Mouse (Mus musculus) kidney, embryonic 16.5 days (tissue): ENCODE results near the gene Itpr2. TPM values are rescaled to one million over a fixed set of nuclear protein-coding genes. Genes with fewer than 3 reads are reported as not detected.

ENCODE experiments used
- ATAC-seq: fragments of 200-750 bp; cut with Nextera tagmentation; 2 replicates; pipeline ENCODE4 v1.8.0; 2017; ENCODE audit warnings: moderate TSS enrichment; ENCODE audit not compliant: low FRiP score, low TSS enrichment
- H3K27ac ChIP-seq: fragments of 300-500 bp; sonication (generic); 2 replicates; pipeline ENCODE4 v1.5.1; 2014; ENCODE audit warnings: low read length
- H3K27me3 ChIP-seq: fragments of 300-500 bp; sonication (generic); 2 replicates; pipeline ENCODE4 v1.6.1; 2014; ENCODE audit warnings: low read length, control low read depth, mixed read lengths; ENCODE audit not compliant: insufficient read depth
- H3K36me3 ChIP-seq: fragments of 300-500 bp; sonication (generic); 2 replicates; pipeline ENCODE4 v1.6.1; 2014; ENCODE audit warnings: low read length, control low read depth, mixed read lengths; ENCODE audit not compliant: insufficient read depth
- H3K4me1 ChIP-seq: fragments of 300-500 bp; sonication (generic); 2 replicates; pipeline ENCODE4 v1.6.1; 2014; ENCODE audit warnings: low read length, control low read depth, mixed read lengths; ENCODE audit not compliant: insufficient read depth
- H3K4me2 ChIP-seq: fragments of 300-500 bp; sonication (generic); replicated peaks from 2 replicates; pipeline ENCODE4 v1.6.1; 2014; ENCODE audit warnings: low read depth, low read length
- H3K4me3 ChIP-seq: fragments of 300-500 bp; sonication (generic); 2 replicates; pipeline ENCODE4 v1.5.1; 2014; ENCODE audit warnings: mild to moderate bottlenecking, low read length
- H3K9ac ChIP-seq: fragments of 300-500 bp; sonication (generic); replicated peaks from 2 replicates; pipeline ENCODE4 v1.6.1; 2014; ENCODE audit warnings: low read length
- H3K9me3 ChIP-seq: fragments of 300-500 bp; sonication (generic); 2 replicates; pipeline ENCODE4 v1.6.1; 2016; ENCODE audit warnings: low read length, control low read depth
- WGBS: fragments of 180-500 bp; shearing (Covaris S2); extraction: QIAGEN DNeasy Blood & Tissue Kit; methylation state at CpG from one replicate; pipeline ENCODE4 v1.1.7; 2014; 5-methylcytosine and 5-hydroxymethylcytosine counted together
- polyA plus RNA-seq: library from polyadenylated mRNA; unstranded; fragments of >200 nt; fragmentation: Nextera tagmentation; extraction: Ambion mirVana; gene quantifications from 2 replicates; pipeline ENCODE4 v1.2.1, GENCODE M21; 2015

The Itpr2 gene
- polyA plus RNA-seq, 1 experiment from 2014 or later: 14.0 TPM

DNA sequence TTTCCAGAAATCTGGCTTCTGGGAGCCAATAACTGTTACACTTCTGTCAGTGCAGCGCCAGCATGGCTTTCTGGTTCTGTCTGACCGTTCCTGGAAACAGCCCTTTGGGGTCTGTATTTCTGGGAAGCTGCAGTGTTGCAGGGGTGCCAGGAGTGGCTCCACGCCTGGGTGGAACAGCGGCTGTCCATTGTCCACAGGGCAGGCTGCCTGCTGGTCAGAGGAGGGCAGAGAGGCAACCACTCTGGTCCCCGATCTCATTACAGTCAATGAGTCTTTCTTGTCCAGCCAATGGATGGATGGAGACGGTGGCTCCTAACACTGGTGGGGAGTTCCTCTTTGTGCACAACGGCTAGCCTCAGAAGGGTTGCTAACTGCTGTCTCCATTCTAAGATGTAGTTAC, 150.2 kb downstream of the Itpr2 start:
- H3K27me3 ChIP-seq: no peaks in the 10 kb centered on the region
- H3K36me3 ChIP-seq: 0 out of 2 replicates have a peak, but pooled peaks cover 3% of the 10 kb centered on the region
- ATAC-seq: no peak
- 78% methylated on average over 7 of the region's 7 CpGs for WGBS
- H3K9me3 ChIP-seq: no peaks in the 10 kb centered on the region
- no peak overlapping the region for H3K27ac ChIP-seq
- no peak overlapping the region for H3K4me2 ChIP-seq
- H3K9ac ChIP-seq: no peak overlapping the region
- no peaks in the 10 kb centered on the region for H3K4me1 ChIP-seq
- no peak overlapping the region for H3K4me3 ChIP-seq

- Histone ChIP-seq H3K4me1 (no peaks in the 10 kb centered on the region; the same call in 1 of the 2 replicates), H3K4me2 (no peak overlapping the region), H3K9ac (no peak overlapping the region), H3K36me3 (0 out of 2 replicates have a peak, but pooled peaks cover 3% of the 10 kb centered on the region), H3K9me3 (no peaks in the 10 kb centered on the region), H3K27ac (no peak overlapping the region), H3K4me3 (no peak overlapping the region), H3K27me3 (no peaks in the 10 kb centered on the region)
- ATAC-seq: no peak
- 63% methylated on average over 4 of the region's 4 CpGs for WGBS
Measured at GRCm38 (mm10) chr6:146347568-146347967, 154.5 kb downstream of the Itpr2 start.

- 88% methylated on average over 8 of the region's 8 CpGs for WGBS
- no peak overlapping the region for H3K27ac ChIP-seq
Measured at GRCm38 (mm10) chr6:146346545-146347195, 155.4 kb downstream of the Itpr2 start.

DNA sequence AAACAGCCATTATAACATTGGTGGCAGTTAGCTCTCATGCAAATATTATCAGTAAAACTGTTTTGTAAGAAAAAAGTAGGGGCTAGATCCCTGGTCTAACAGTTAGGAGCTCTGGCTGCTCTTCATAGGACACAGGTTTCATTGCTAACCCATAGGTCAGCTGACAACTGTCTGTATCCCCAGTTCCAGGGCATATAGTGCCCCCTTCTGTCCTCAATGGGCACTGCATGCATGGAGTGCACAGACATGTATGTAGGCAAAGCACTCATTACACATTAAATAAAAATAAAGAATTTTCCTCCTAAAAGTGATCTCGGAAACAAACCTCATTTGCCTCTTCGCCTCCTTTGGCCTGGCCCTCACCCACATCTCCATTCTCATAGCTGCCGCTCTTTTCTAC, 157.3 kb downstream of the Itpr2 start:
- Histone ChIP-seq H3K27ac (no peak overlapping the region), H3K36me3 (0 out of 2 replicates have a peak, but pooled peaks cover 3% of the 10 kb centered on the region), H3K4me2 (no peak overlapping the region), H3K27me3 (no peaks in the 10 kb centered on the region), H3K9me3 (no peaks in the 10 kb centered on the region), H3K9ac (no peak overlapping the region), H3K4me3 (no peak overlapping the region), H3K4me1 (no peaks in the 10 kb centered on the region; the same call in 1 of the 2 replicates)
- WGBS: 94% methylated on average over 3 of the region's 3 CpGs
- no peak for ATAC-seq

More at GRCm38 (mm10) chr6:146346545-146347195, 155.4 kb downstream of the Itpr2 start:
- Histone ChIP-seq H3K9ac (no peak overlapping the region), H3K36me3 (0 out of 2 replicates have a peak, but pooled peaks cover 3% of the 10 kb centered on the region), H3K27me3 (no peaks in the 10 kb centered on the region), H3K9me3 (no peaks in the 10 kb centered on the region), H3K4me2 (no peak overlapping the region), H3K4me3 (no peak overlapping the region), H3K4me1 (no peaks in the 10 kb centered on the region; the same call in 1 of the 2 replicates)
- ATAC-seq: no peak

- Histone ChIP-seq H3K9me3 (no peaks in the 10 kb centered on the region), H3K9ac (no peak overlapping the region), H3K4me3 (no peak overlapping the region), H3K36me3 (no peaks in the 10 kb centered on the region), H3K27ac (no peak overlapping the region), H3K27me3 (no peaks in the 10 kb centered on the region), H3K4me2 (no peak overlapping the region), H3K4me1 (no peaks in the 10 kb centered on the region; the same call in 1 of the 2 replicates)
- WGBS: 56% methylated on average over 10 of the region's 10 CpGs
- ATAC-seq: no peak
Measured at GRCm38 (mm10) chr6:146343671-146344384, 158.2 kb downstream of the Itpr2 start.

DNA sequence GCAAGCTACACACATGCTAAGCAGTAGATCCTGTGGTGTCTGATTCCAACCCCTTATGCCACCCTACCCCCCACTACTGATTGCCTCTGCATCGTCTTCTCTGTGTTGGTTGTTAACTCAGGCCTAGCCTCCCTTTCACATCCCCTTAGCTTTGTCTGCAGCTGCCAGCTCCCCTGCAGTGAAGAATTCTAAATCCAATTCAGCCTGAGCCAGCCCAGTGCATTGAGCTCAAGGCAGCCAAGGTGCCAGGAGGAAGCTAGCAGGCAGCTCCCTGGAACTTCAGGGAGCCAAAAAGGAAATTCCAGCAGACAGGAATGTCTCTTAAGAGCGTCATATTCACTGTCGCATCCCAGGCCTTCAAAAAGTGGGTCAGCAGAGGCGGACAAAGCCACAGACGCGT, 159.0 kb downstream of the Itpr2 start:
- 33% methylated on average over 6 of the region's 6 CpGs for WGBS
- Histone ChIP-seq H3K27ac (no peak overlapping the region), H3K4me1 (no peaks in the 10 kb centered on the region; the same call in 1 of the 2 replicates), H3K27me3 (no peaks in the 10 kb centered on the region), H3K9me3 (no peaks in the 10 kb centered on the region), H3K36me3 (no peaks in the 10 kb centered on the region), H3K9ac (no peak overlapping the region), H3K4me3 (no peak overlapping the region), H3K4me2 (no peak overlapping the region)
- ATAC-seq: no peak

- no peak for ATAC-seq
- Histone ChIP-seq H3K27me3 (no peaks in the 10 kb centered on the region), H3K4me1 (no peaks in the 10 kb centered on the region; the same call in 1 of the 2 replicates), H3K9ac (no peak overlapping the region), H3K4me3 (no peak overlapping the region), H3K4me2 (no peak overlapping the region), H3K9me3 (no peaks in the 10 kb centered on the region), H3K27ac (no peak overlapping the region), H3K36me3 (no peaks in the 10 kb centered on the region)
- 76% methylated on average over 3 of the region's 3 CpGs for WGBS
Measured at GRCm38 (mm10) chr6:146341934-146342333, 160.1 kb downstream of the Itpr2 start.

DNA sequence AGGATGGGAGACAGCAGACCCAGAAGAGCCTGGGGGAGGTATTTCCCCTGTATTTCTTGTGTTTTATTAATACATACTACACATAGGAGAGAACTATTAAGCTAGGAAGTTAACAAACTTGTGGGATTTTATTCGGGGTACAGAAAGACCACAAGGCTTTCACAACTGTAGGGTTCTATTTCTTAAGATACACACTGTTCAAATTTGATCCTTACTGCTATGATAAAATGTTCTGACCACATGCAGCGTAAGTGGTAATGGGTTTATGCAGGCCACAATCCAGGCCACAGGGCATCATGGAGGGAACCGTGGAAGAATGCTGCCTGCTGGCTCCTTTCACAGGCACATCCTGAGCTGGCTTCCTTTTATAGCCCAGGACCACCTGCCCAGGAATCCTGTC, 160.6 kb downstream of the Itpr2 start:
- Histone ChIP-seq H3K9ac (no peak overlapping the region), H3K4me2 (no peak overlapping the region), H3K4me1 (no peaks in the 10 kb centered on the region; the same call in 1 of the 2 replicates), H3K36me3 (no peaks in the 10 kb centered on the region), H3K9me3 (no peaks in the 10 kb centered on the region), H3K27me3 (no peaks in the 10 kb centered on the region), H3K27ac (no peak overlapping the region), H3K4me3 (no peak overlapping the region)
- ATAC-seq: no peak
- 88% methylated on average over 3 of the region's 3 CpGs for WGBS

DNA sequence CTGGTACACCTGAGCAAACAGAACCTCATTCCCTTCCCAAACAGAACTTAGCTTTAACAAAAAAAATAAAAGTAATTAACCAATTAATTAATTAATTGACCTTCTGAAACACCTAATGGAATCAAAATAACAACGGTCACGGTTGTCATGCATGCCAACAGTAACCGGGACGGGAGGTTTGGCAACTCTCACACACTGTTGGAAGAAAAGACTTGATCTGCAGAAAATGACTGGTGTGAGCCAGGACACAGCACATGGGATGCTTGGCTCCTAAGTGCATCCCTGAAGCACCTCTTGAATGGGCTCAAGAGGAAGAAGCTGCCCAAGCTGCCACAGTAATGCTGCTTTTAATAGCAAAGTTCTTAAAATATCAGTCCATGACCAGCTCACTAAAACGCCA, 161.1 kb downstream of the Itpr2 start:
- 87% methylated on average over 5 of the region's 5 CpGs for WGBS
- Histone ChIP-seq H3K9ac (no peak overlapping the region), H3K27me3 (no peaks in the 10 kb centered on the region), H3K9me3 (no peaks in the 10 kb centered on the region), H3K27ac (no peak overlapping the region), H3K4me3 (no peak overlapping the region), H3K4me1 (no peaks in the 10 kb centered on the region; the same call in 1 of the 2 replicates), H3K4me2 (no peak overlapping the region), H3K36me3 (no peaks in the 10 kb centered on the region)
- ATAC-seq: no peak

DNA sequence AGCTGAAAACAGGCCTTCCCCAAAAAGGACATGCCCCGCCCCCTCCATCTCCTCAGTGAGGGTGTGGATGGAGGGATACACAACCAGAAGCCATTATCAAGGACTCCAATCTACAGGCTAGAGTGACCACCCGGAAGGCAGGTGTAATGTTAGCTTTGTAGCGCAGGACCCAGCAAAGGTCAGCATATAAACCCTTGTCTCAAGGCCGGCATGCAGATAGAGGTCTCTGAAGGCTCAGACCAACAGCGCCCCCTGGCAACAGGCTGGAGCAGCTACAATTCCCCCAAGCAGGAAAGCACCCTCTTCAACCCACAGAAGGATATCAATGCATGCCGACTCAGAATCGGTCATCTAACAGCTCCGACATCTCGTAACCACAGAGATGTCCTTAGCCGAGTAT, 162.2 kb downstream of the Itpr2 start:
- Histone ChIP-seq H3K36me3 (no peaks in the 10 kb centered on the region), H3K9ac (no peak overlapping the region), H3K4me1 (no peaks in the 10 kb centered on the region; the same call in 1 of the 2 replicates), H3K27me3 (no peaks in the 10 kb centered on the region), H3K4me3 (no peak overlapping the region), H3K9me3 (no peaks in the 10 kb centered on the region), H3K27ac (no peak overlapping the region), H3K4me2 (no peak overlapping the region)
- no peak for ATAC-seq
- whole genome bisulfite sequencing: 56% methylated on average over 10 of the region's 10 CpGs
